Mouse (Mus musculus): ENCODE results near the gene Man2c1. TPM values are rescaled to one million over a fixed set of nuclear protein-coding genes. Genes with fewer than 3 reads are reported as not detected.

Man2c1 gene
- polyA plus RNA-seq (2015; fragmentation: Nextera tagmentation; extraction: Ambion mirVana): 66.9 and 77.5 TPM in 2 replicates

GRCm38 (mm10) chr9:57130577-57131433, at the start of gene Man2c1:
Gene Man2c1, plus strand, starts transcription at chr9:57130690.
- Histone ChIP-seq H3K9ac (peak within 1 kb of the TSS; percentile 85), H3K36me3 (peaks cover 44% of the 10 kb centered on the region), H3K4me2 (peak within 1 kb of the TSS; percentile 91), H3K9me3 (no peaks in the 10 kb centered on the region), H3K27me3 (no peaks in the 10 kb centered on the region), H3K4me1 (peaks cover 14% of the 10 kb centered on the region), H3K27ac (peak within 1 kb of the TSS; percentile 95), H3K4me3 (peak within 1 kb of the TSS; percentile 86)
- peak; percentile 86 for ATAC-seq (ENCODE audit: insufficient number of reproducible peaks, insufficient read depth, low FRiP score, low TSS enrichment, low read depth)
- whole genome bisulfite sequencing: under 1% methylated on average over 58 of the region's 58 CpGs

- Histone ChIP-seq H3K4me2 (no peak overlapping the region), H3K4me1 (peaks cover 3% of the 10 kb centered on the region; the same call in 1 of the 2 replicates), H3K27me3 (no peaks in the 10 kb centered on the region), H3K9ac (no peak overlapping the region), H3K36me3 (peaks cover 30% of the 10 kb centered on the region), H3K9me3 (no peaks in the 10 kb centered on the region), H3K4me3 (no peak overlapping the region), H3K27ac (no peak overlapping the region)
- ATAC-seq (ENCODE audit: insufficient number of reproducible peaks, insufficient read depth, low FRiP score, low TSS enrichment, low read depth): no peak
- WGBS: 85% methylated on average over 3 of the region's 3 CpGs
These were observed 48.3 kb upstream of the Man2c1 start for GRCm38 (mm10) chr9:57082236-57082635.

GRCm38 (mm10) chr9:57117261-57117755, 13.2 kb upstream of the Man2c1 start:
- ATAC-seq (ENCODE audit: insufficient number of reproducible peaks, insufficient read depth, low FRiP score, low TSS enrichment, low read depth): no peak
- no peak overlapping the region for H3K4me2 ChIP-seq
- WGBS: 91% methylated on average over 13 of the region's 13 CpGs
- H3K4me1 ChIP-seq: no peaks in the 10 kb centered on the region
- H3K27ac ChIP-seq: no peak overlapping the region
- no peak overlapping the region for H3K9ac ChIP-seq
- no peaks in the 10 kb centered on the region for H3K27me3 ChIP-seq
- peaks cover 88% of the 10 kb centered on the region for H3K36me3 ChIP-seq
- no peaks in the 10 kb centered on the region for H3K9me3 ChIP-seq
- no peak overlapping the region for H3K4me3 ChIP-seq

GRCm38 (mm10) chr9:57129641-57130040, 849 bp upstream of the Man2c1 start:
- Histone ChIP-seq H3K27me3 (no peaks in the 10 kb centered on the region), H3K9me3 (no peaks in the 10 kb centered on the region), H3K4me2 (peak overlapping the region; percentile 91), H3K4me1 (peaks cover 14% of the 10 kb centered on the region), H3K9ac (no peak overlapping the region; the same call in 1 of the 2 replicates), H3K36me3 (peaks cover 44% of the 10 kb centered on the region), H3K4me3 (no peak overlapping the region), H3K27ac (no peak overlapping the region)
- ATAC-seq (ENCODE audit: insufficient number of reproducible peaks, insufficient read depth, low FRiP score, low TSS enrichment, low read depth): no peak

GRCm38 (mm10) chr9:57137246-57137645, 6.8 kb downstream of the Man2c1 start:
- peaks cover 81% of the 10 kb centered on the region for H3K36me3 ChIP-seq

GRCm38 (mm10) chr9:57137777-57138176, 7.3 kb downstream of the Man2c1 start:
- Histone ChIP-seq H3K27me3 (no peaks in the 10 kb centered on the region), H3K9ac (0 out of 2 replicates have a peak overlapping the region, but pooled peaks have one; percentile 23), H3K4me1 (no peaks in the 10 kb centered on the region), H3K36me3 (peaks cover 84% of the 10 kb centered on the region), H3K4me3 (no peak overlapping the region), H3K27ac (no peak overlapping the region), H3K9me3 (no peaks in the 10 kb centered on the region), H3K4me2 (no peak overlapping the region)
- ATAC-seq (ENCODE audit: insufficient number of reproducible peaks, insufficient read depth, low FRiP score, low TSS enrichment, low read depth): peak; percentile 28; the same call in 1 of the 2 replicates
- WGBS: 85% methylated on average over 9 of the region's 9 CpGs

More at GRCm38 (mm10) chr9:57137246-57137645, 6.8 kb downstream of the Man2c1 start:
- no peaks in the 10 kb centered on the region for H3K9me3 ChIP-seq
- H3K9ac ChIP-seq: no peak overlapping the region
- no peak overlapping the region for H3K27ac ChIP-seq
- no peak overlapping the region for H3K4me2 ChIP-seq
- no peaks in the 10 kb centered on the region for H3K4me1 ChIP-seq
- H3K27me3 ChIP-seq: no peaks in the 10 kb centered on the region
- ATAC-seq (ENCODE audit: insufficient number of reproducible peaks, insufficient read depth, low FRiP score, low TSS enrichment, low read depth): no peak
- 81% methylated on average over 6 of the region's 6 CpGs for WGBS
- no peak overlapping the region for H3K4me3 ChIP-seq

GRCm38 (mm10) chr9:57138507-57138906, 8.0 kb downstream of the Man2c1 start:
- ATAC-seq (ENCODE audit: insufficient number of reproducible peaks, insufficient read depth, low FRiP score, low TSS enrichment, low read depth): no peak
- Histone ChIP-seq H3K9me3 (no peaks in the 10 kb centered on the region), H3K27me3 (no peaks in the 10 kb centered on the region), H3K4me3 (no peak overlapping the region), H3K36me3 (peaks cover 90% of the 10 kb centered on the region), H3K4me2 (no peak overlapping the region), H3K27ac (no peak overlapping the region), H3K4me1 (no peaks in the 10 kb centered on the region), H3K9ac (no peak overlapping the region)
- 89% methylated on average over 6 of the region's 6 CpGs for WGBS

GRCm38 (mm10) chr9:57139110-57139509, 8.6 kb downstream of the Man2c1 start:
- H3K9me3 ChIP-seq: no peaks in the 10 kb centered on the region
- H3K36me3 ChIP-seq: peaks cover 90% of the 10 kb centered on the region
- H3K4me3 ChIP-seq: no peak overlapping the region
- 87% methylated on average over 9 of the region's 9 CpGs for WGBS
- no peak overlapping the region for H3K27ac ChIP-seq
- no peaks in the 10 kb centered on the region for H3K27me3 ChIP-seq
- H3K4me1 ChIP-seq: no peaks in the 10 kb centered on the region
- H3K4me2 ChIP-seq: no peak overlapping the region
- no peak overlapping the region for H3K9ac ChIP-seq
- no peak for ATAC-seq (ENCODE audit: insufficient number of reproducible peaks, insufficient read depth, low FRiP score, low TSS enrichment, low read depth)

GRCm38 (mm10) chr9:57139571-57139970, 9.1 kb downstream of the Man2c1 start:
- H3K27me3 ChIP-seq: no peaks in the 10 kb centered on the region
- H3K9ac ChIP-seq: no peak overlapping the region
- H3K4me1 ChIP-seq: no peaks in the 10 kb centered on the region
- ATAC-seq (ENCODE audit: insufficient number of reproducible peaks, insufficient read depth, low FRiP score, low TSS enrichment, low read depth): no peak; the same call in 1 of the 2 replicates
- H3K27ac ChIP-seq: no peak overlapping the region
- WGBS: 87% methylated on average over 5 of the region's 5 CpGs
- no peak overlapping the region for H3K4me2 ChIP-seq
- no peak overlapping the region for H3K4me3 ChIP-seq
- peaks cover 90% of the 10 kb centered on the region for H3K36me3 ChIP-seq
- no peaks in the 10 kb centered on the region for H3K9me3 ChIP-seq

- Histone ChIP-seq H3K4me2 (no peak overlapping the region), H3K27ac (no peak overlapping the region), H3K4me1 (peaks cover 2% of the 10 kb centered on the region), H3K36me3 (peaks cover 76% of the 10 kb centered on the region), H3K9me3 (no peaks in the 10 kb centered on the region), H3K4me3 (no peak overlapping the region), H3K27me3 (no peaks in the 10 kb centered on the region), H3K9ac (no peak overlapping the region)
- ATAC-seq (ENCODE audit: insufficient number of reproducible peaks, insufficient read depth, low FRiP score, low TSS enrichment, low read depth): no peak
- WGBS: 90% methylated on average over 17 of the region's 17 CpGs
These were observed 11.2 kb downstream of the Man2c1 start for GRCm38 (mm10) chr9:57141417-57142353.

GRCm38 (mm10) chr9:57143212-57143611, 12.7 kb downstream of the Man2c1 start:
- Histone ChIP-seq H3K27me3 (no peaks in the 10 kb centered on the region), H3K4me2 (no peak overlapping the region), H3K4me1 (peaks cover 11% of the 10 kb centered on the region), H3K9me3 (no peaks in the 10 kb centered on the region), H3K27ac (no peak overlapping the region), H3K36me3 (peaks cover 60% of the 10 kb centered on the region), H3K4me3 (no peak overlapping the region), H3K9ac (no peak overlapping the region)
- 86% methylated on average over 11 of the region's 11 CpGs for WGBS
- no peak for ATAC-seq (ENCODE audit: insufficient number of reproducible peaks, insufficient read depth, low FRiP score, low TSS enrichment, low read depth)
